Mouse (Mus musculus) ovary, adult 18-20 months (tissue): ENCODE data around the gene Reep3.

ENCODE experiments used
- DNase-seq: peaks from one replicate; pipeline ENCODE4 v3.0.0; 2022; ENCODE audit warnings: low spot score, mixed read lengths

The Reep3 gene

DNA sequence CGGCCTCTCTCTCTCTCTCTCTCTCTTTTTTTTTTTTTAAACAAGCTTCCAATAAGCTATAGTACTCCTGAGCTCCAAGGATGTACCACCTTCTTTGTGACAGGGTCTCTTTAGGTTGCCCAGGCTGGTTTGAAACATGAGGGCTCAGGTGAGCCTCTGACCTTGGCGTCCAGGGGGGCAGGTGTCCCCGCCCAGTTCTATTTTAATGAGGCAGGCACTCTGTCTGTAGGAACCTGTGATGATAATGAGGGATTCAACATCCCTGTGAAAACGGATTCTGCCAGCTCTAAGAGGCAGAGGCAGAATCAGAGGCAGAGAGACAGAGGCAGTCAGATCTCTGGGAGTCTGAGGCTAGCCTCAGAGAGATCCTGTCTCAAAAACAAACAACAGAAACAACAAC is 14.2 kb downstream of the Reep3 start:
- no peak for DNase-seq

DNA sequence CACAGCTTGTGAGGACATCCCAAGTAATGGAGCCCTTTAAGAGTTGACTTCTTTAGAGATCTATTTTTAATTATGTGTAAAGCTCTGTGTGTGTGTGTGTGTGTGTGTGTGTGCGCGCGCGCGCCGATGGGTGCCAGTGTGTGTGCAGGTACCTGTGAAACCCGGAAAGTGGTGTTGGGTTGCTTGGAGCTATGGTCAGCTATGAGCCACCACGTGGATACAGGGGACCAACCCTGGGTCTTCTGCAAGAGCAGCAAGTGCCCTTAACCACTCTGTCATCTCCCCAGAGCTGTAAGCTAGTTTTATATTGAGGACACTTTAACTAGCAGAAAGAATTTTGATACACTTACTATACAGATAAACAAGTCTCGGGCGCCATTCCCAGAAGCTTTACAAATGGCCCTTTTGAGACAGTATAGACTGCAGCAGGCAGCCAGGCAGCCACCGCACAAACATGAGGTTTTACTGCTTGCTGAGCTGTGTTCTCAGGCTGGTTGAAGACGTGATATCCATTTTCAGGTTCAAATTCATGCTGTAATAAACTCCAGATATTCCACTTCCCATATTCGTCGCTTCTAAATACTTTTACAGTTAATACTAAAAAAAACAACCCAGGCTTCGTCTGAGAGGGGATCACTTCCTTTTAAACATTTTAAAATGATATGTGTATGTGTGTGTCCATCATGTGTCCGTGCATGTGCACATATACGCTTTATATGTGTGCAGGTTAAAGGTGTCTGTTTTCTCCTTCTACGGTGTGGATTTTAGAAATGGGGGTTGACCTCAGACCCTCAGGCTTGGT is 15.3 kb downstream of the Reep3 start:
- no peak for DNase-seq

GRCm38 (mm10) chr10:67079030-67079429 is 17.7 kb downstream of the Reep3 start:
- DNase-seq, result no peak

DNA sequence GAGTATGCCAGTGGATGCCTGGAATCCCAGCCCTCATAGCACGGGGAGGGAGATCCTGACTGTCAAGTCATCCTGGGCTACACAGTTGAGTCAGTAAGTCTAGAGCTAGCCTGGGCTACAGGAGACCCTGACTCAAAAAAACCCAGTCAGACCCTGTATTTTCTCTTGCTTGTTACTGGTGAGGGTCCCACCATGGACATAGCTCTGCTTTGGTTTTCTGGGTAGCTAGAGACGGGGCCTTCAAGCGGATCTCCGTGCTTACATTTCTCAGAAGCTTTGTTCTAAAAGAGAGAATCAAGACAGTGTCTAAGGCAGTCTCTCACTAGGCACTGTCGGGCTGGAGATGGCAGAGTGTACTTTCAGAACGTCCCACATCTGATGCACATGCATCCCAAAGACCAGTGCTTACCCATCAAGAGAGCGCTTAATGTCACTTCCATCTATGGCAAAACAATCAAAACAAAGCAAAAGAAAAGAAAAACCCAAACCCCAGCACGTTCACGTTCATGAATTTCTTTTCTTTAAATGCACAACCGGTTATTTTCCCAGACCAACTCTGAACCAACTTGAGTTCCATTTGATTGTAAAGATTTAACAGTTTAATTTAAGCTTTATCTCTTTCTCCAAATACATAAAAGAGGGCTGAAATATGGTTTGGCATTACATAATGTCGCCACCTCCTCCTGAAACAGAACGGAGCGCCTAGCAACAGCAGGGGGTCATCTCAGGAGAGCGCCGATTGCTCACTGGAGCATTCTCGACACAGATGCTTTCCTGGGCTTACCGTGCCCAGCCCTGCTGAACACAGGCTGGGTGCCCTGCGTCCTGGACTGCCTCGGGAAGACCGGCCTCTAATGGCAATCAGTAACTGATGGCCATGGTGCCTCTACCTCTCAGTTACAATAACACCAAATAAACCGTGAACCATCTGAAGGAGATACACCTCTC is 20.5 kb downstream of the Reep3 start:
- DNase-seq, result no peak

- no peak for DNase-seq
Measured at GRCm38 (mm10) chr10:67073577-67073976, 23.2 kb downstream of the Reep3 start.

GRCm38 (mm10) chr10:67072600-67072999 is 24.1 kb downstream of the Reep3 start:
- DNase-seq, result no peak

DNA sequence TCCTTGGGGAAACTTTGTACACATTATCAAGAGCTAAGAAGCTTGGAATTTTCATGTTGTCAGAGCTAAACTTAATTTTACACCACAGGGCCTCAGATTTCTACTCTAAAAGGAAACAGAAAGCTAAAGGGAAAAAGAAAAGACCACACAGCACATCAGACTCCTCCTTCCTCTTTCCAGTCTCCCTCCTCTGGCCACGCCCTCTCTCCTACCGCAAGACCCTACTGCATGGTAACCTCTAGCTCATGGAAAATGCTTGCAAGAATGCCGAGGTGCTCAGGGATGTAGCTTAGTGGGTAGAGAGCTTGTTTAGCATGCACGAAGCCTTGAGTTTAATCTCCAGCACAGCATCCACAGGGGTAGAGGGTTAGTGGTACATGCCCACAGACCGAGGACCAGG is 24.9 kb downstream of the Reep3 start:
- DNase-seq, result no peak

DNA sequence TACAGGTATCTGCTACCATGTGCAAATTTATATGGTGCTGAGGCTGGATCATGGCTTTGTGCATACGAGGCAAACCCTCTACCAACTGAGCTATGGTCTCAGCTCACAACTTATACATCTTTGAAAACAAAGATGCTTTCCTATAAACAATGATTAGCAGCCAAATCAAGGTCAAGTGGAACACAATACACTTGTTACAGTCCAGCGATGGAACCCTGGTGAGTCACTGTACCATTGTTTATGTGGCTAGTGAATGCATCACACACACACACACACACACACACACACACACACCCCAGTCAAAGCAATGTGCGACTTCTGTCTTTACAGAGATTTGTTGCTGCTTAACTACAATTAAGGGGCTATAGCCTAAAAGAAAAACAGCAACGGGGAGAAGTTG is 25.4 kb downstream of the Reep3 start:
- DNase-seq, result no peak

DNA sequence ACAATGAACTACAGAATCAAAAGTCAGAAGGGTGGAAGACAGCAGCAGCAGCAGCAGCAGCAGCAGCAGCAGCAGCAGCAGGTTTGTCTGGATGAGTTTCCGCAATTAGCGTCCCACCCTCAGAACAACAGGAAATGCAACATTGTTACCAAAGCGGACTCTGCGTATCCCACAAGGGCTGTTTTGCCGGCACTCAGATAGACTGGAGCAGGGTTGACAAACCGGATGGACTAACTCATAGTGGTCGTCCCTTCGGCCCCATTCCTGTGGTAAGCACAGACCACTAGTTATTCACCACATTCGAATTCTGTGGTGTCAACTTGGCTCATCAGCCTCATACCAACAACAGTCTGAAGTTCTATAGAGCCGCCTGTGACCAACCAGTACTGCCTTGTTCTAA is 27.7 kb downstream of the Reep3 start:
- no peak for DNase-seq

GRCm38 (mm10) chr10:67066421-67066820 is 30.3 kb downstream of the Reep3 start:
- DNase-seq, result no peak

GRCm38 (mm10) chr10:67065927-67066326 is 30.8 kb downstream of the Reep3 start:
- no peak for DNase-seq

DNA sequence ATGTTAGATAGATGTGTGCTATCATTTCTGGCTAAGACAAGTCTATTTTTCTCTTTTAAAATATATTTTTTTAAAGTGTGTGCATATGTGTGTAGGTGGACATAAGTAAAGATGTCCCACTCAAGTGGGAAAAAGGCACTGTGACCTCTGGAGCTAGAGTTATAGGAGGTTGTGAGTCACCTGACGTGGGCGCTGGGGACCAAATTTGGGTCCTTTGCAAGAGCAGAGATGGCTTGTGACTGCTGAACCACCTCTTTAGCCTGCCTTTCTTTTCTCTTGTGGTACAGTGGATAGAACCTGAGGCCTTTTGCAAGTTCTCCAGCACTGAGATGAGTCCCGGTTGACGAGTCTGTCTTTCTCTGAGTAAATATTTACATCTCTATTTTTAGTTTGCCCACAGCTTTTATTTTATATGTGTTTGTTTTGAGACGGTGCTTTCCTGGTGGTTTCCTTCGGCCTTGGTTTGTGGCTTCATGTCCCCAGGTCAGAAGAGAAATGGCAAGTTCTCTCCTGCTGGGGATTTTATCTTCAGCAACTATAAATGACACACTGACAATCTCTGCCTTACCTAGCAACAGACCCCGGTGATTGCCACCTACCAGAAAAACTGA is 31.4 kb downstream of the Reep3 start:
- DNase-seq, result no peak

- no peak for DNase-seq
Measured at GRCm38 (mm10) chr10:67061823-67062222, 34.9 kb downstream of the Reep3 start.

- DNase-seq, result no peak
Measured at GRCm38 (mm10) chr10:67061367-67061801, 35.4 kb downstream of the Reep3 start.

GRCm38 (mm10) chr10:67058702-67059101 is 38.0 kb downstream of the Reep3 start:
- DNase-seq, result no peak

GRCm38 (mm10) chr10:67058297-67058696 is 38.4 kb downstream of the Reep3 start:
- no peak for DNase-seq

DNA sequence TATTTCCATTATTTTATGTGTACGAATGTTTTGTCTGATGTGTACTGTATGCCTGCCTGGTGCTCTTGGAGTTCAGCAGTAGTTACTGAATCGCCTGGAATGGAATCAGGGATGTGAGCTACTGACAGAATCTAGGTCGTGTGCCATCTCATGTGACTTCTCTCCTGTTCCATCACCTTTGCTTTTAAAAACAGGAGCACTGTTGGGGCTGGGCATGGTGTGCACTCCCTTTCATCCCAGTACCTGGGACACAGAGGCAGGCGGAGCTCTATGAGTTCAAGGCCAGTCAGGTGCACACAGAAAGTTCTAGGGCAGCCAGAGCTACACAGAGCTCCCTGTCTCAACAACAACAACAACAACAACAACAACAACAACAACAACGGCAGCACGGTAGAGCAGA is 39.0 kb downstream of the Reep3 start:
- DNase-seq, result no peak

DNA sequence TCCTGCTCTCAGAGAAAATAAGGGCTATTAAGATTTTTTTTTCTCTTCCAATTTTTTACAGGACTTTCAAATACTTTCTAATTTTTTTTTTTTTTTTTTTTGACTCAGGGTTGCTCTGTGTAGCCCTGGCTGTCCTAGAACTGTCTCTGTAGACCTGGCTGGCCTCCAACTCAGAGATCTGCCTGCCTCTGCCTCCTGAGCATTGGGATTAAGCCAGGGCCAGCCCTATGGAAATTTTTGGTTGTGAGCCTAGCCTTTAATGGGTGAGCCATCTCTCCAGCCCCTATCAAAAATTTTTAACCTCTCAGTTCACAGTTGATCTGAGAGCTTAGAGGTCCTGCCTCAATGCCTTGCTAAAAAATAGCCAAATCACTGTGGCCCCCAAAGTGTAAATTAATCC is 39.5 kb downstream of the Reep3 start:
- no peak for DNase-seq

DNA sequence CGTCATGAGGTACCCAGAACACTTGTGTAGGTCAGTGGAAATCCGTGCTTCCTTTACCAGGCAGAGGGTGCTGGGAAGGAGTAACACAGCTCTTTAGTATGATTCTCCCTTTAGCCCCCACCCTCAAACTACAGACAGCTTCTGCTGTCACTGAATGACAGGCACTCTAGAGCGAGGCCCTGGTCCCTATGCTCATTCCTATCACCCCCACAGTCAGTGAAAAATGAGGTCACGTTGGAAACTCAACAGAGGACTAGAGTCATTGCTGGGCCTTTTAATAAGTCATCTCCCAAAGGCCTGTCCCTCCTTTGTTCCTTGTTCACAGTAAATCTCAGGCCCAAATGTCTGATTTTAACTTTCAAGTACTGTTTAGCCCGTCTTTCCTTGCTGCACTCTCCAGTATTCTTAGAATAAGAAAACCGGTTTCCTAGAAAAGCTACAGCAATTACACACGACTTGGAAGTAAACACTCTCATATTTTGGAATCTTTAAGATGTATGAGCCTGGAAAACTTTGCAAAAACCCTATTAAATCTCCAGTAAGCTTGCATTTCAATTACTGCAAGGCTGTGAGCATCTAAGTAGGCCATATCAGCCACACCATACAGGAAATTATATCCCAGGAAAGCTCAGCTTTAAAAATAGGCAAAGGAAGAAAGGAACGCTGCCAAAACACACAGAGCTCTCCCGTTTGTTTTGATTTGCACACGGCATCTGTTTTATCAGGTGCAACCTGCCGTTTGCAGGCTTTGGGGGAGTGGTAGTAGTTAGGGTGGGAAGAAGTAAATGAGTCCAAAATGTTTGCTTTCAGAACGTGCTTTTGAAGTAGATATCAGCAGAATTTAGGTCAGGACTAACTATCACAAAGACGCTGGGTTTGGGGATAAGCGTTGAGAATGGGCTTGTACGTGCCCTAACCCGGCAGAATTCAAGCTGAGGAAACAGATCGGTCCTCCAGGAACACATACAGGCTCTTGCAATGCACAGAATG is 40.6 kb downstream of the Reep3 start:
- DNase-seq, result no peak

- DNase-seq, result no peak
Measured at GRCm38 (mm10) chr10:67053475-67053874, 43.3 kb downstream of the Reep3 start.

DNA sequence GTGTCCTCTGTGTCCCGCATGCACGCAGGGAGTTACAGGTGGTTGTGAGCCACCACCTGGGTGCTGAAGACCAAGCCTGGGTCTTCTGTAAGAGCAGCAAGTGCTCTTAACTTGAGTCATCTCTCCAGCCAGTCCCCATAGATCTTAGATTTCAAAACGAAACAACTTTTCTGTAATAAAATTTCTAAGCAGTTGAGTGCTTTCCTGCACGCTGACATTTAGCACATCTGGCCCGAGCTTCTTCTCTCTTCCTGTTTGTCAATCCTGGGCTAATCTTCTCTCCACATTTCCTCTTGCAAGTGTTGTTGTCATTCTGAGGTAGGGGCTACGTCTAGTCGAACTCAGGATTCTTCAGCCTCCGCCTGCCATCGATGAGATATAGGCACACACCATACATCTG is 44.3 kb downstream of the Reep3 start:
- no peak for DNase-seq
